Mouse (Mus musculus) adrenal gland, postnatal 14 days (tissue): ENCODE data around the gene Treh. TPM values are rescaled to one million over a fixed set of nuclear protein-coding genes. Genes with fewer than 3 reads are reported as not detected.

Experiments used
- DNase-seq: peaks from one replicate; pipeline ENCODE4 v3.0.0; 2021; ENCODE audit warnings: mixed read lengths
- total RNA-seq: library from RNA; stranded (reverse); gene quantifications from 2 replicates; pipeline ENCODE4 v1.2.3, GENCODE M21; 2021

The Treh gene
- total RNA-seq, 1 experiment from 2014 or later = not detected

GRCm38 (mm10) chr9:44716997-44717821 is 44.2 kb downstream of the Treh start:
- no peak for DNase-seq

- DNase-seq = peak; percentile 72
These were observed 44.8 kb downstream of the Treh start for GRCm38 (mm10) chr9:44717822-44718242.

- no peak for DNase-seq
These were observed 46.1 kb downstream of the Treh start for GRCm38 (mm10) chr9:44718937-44719631.

- no peak for DNase-seq
These were observed 46.8 kb downstream of the Treh start for GRCm38 (mm10) chr9:44719632-44720357.

GRCm38 (mm10) chr9:44720358-44721153 is 47.5 kb downstream of the Treh start:
- peak; percentile 45 for DNase-seq

GRCm38 (mm10) chr9:44721154-44721876 is 48.3 kb downstream of the Treh start:
- peak; percentile 95 for DNase-seq

GRCm38 (mm10) chr9:44721877-44722186 is 48.8 kb downstream of the Treh start:
- DNase-seq = no peak

GRCm38 (mm10) chr9:44722575-44722974 is 49.5 kb downstream of the Treh start:
- peak; percentile 55 for DNase-seq

GRCm38 (mm10) chr9:44723008-44723407 is 50.0 kb downstream of the Treh start:
- DNase-seq = peak; percentile 33

GRCm38 (mm10) chr9:44723521-44724041 is 50.5 kb downstream of the Treh start:
- peak; percentile 63 for DNase-seq

GRCm38 (mm10) chr9:44724223-44724622 is 51.2 kb downstream of the Treh start:
- peak; percentile 68 for DNase-seq

GRCm38 (mm10) chr9:44724665-44725064 is 51.6 kb downstream of the Treh start:
- no peak for DNase-seq

- DNase-seq = no peak
These were observed 53.6 kb downstream of the Treh start for GRCm38 (mm10) chr9:44726431-44727146.

- DNase-seq = no peak
These were observed 54.4 kb downstream of the Treh start for GRCm38 (mm10) chr9:44727441-44727840.

GRCm38 (mm10) chr9:44732130-44732549 is 59.1 kb downstream of the Treh start:
- no peak for DNase-seq

- peak; percentile 35 for DNase-seq
These were observed 60.0 kb downstream of the Treh start for GRCm38 (mm10) chr9:44732921-44733530.

- DNase-seq = peak; percentile 75
These were observed 60.9 kb downstream of the Treh start for GRCm38 (mm10) chr9:44733671-44734523.

- peak; percentile 90 for DNase-seq
These were observed 61.8 kb downstream of the Treh start, which contains the start of gene Phldb1 for GRCm38 (mm10) chr9:44734524-44735494. Phldb1 (minus strand) TSS chr9:44735198.
